Mouse (Mus musculus): ENCODE data around the gene Gm47289. TPM values are rescaled to one million over a fixed set of nuclear protein-coding genes. Genes with fewer than 3 reads are reported as not detected.

The Gm47289 gene
- polyA plus RNA-seq, 1 experiment from 2014 or later: not detected

GRCm38 (mm10) chr9:119130692-119131091, 28.3 kb upstream of the Gm47289 start:
- WGBS: 70% methylated on average over 5 of the region's 5 CpGs
- ATAC-seq (ENCODE audit: low FRiP score, low TSS enrichment): no peak
- H3K9me3 ChIP-seq (ENCODE audit: control insufficient read depth, low read length): no peaks in the 10 kb centered on the region
- H3K27ac ChIP-seq (replicated peaks; ENCODE audit: low read depth, low read length): no peak overlapping the region
- H3K36me3 ChIP-seq (ENCODE audit: control insufficient read depth, insufficient read depth, low read length): no peaks in the 10 kb centered on the region
- DNase-seq: no peak
- no peak overlapping the region for H3K4me3 ChIP-seq (replicated peaks; ENCODE audit: low read depth, low read length)
- H3K4me2 ChIP-seq (ENCODE audit: low read length): no peak overlapping the region
- no peaks in the 10 kb centered on the region for H3K4me1 ChIP-seq (ENCODE audit: control insufficient read depth, insufficient read depth, low read length)
- H3K9ac ChIP-seq (replicated peaks; ENCODE audit: low read length): no peak overlapping the region
- H3K27me3 ChIP-seq (ENCODE audit: control insufficient read depth, insufficient read depth, low read length): no peaks in the 10 kb centered on the region

GRCm38 (mm10) chr9:119138836-119139235, 20.1 kb upstream of the Gm47289 start:
- no peaks in the 10 kb centered on the region for H3K9me3 ChIP-seq (ENCODE audit: control insufficient read depth, low read length)
- DNase-seq (no peak), ATAC-seq (ENCODE audit: low FRiP score, low TSS enrichment) (no peak)
- H3K4me1 ChIP-seq (ENCODE audit: control insufficient read depth, insufficient read depth, low read length): no peaks in the 10 kb centered on the region
- WGBS: 89% methylated on average over 2 of the region's 2 CpGs
- H3K36me3 ChIP-seq (ENCODE audit: control insufficient read depth, insufficient read depth, low read length): no peaks in the 10 kb centered on the region
- no peaks in the 10 kb centered on the region for H3K27me3 ChIP-seq (ENCODE audit: control insufficient read depth, insufficient read depth, low read length)
- H3K27ac ChIP-seq (replicated peaks; ENCODE audit: low read depth, low read length): no peak overlapping the region
- H3K9ac ChIP-seq (replicated peaks; ENCODE audit: low read length): no peak overlapping the region
- H3K4me3 ChIP-seq (replicated peaks; ENCODE audit: low read depth, low read length): no peak overlapping the region
- no peak overlapping the region for H3K4me2 ChIP-seq (ENCODE audit: low read length)

GRCm38 (mm10) chr9:119142066-119142465, 16.9 kb upstream of the Gm47289 start:
- Histone ChIP-seq H3K4me3 (replicated peaks; ENCODE audit: low read depth, low read length) (no peak overlapping the region), H3K36me3 (ENCODE audit: control insufficient read depth, insufficient read depth, low read length) (no peaks in the 10 kb centered on the region), H3K4me1 (ENCODE audit: control insufficient read depth, insufficient read depth, low read length) (no peaks in the 10 kb centered on the region), H3K4me2 (ENCODE audit: low read length) (no peak overlapping the region), H3K9ac (replicated peaks; ENCODE audit: low read length) (no peak overlapping the region), H3K27ac (replicated peaks; ENCODE audit: low read depth, low read length) (no peak overlapping the region), H3K27me3 (ENCODE audit: control insufficient read depth, insufficient read depth, low read length) (no peaks in the 10 kb centered on the region), H3K9me3 (ENCODE audit: control insufficient read depth, low read length) (no peaks in the 10 kb centered on the region)
- ATAC-seq (ENCODE audit: low FRiP score, low TSS enrichment) (no peak), DNase-seq (no peak)
- 88% methylated on average over 5 of the region's 5 CpGs for WGBS

- H3K9me3 ChIP-seq (ENCODE audit: control insufficient read depth, low read length): no peaks in the 10 kb centered on the region
- H3K36me3 ChIP-seq (ENCODE audit: control insufficient read depth, insufficient read depth, low read length): no peaks in the 10 kb centered on the region
- ATAC-seq (ENCODE audit: low FRiP score, low TSS enrichment) (no peak), DNase-seq (no peak)
- no peak overlapping the region for H3K9ac ChIP-seq (replicated peaks; ENCODE audit: low read length)
- no peaks in the 10 kb centered on the region for H3K4me1 ChIP-seq (ENCODE audit: control insufficient read depth, insufficient read depth, low read length)
- no peak overlapping the region for H3K27ac ChIP-seq (replicated peaks; ENCODE audit: low read depth, low read length)
- no peak overlapping the region for H3K4me2 ChIP-seq (ENCODE audit: low read length)
- no peaks in the 10 kb centered on the region for H3K27me3 ChIP-seq (ENCODE audit: control insufficient read depth, insufficient read depth, low read length)
- no peak overlapping the region for H3K4me3 ChIP-seq (replicated peaks; ENCODE audit: low read depth, low read length)
- WGBS: 74% methylated on average over 9 of the region's 9 CpGs
These were observed 15.6 kb upstream of the Gm47289 start for GRCm38 (mm10) chr9:119143372-119143771.

GRCm38 (mm10) chr9:119144696-119145095, 14.3 kb upstream of the Gm47289 start:
- Histone ChIP-seq H3K9me3 (ENCODE audit: control insufficient read depth, low read length) (no peaks in the 10 kb centered on the region), H3K4me1 (ENCODE audit: control insufficient read depth, insufficient read depth, low read length) (no peaks in the 10 kb centered on the region), H3K9ac (replicated peaks; ENCODE audit: low read length) (no peak overlapping the region), H3K36me3 (ENCODE audit: control insufficient read depth, insufficient read depth, low read length) (no peaks in the 10 kb centered on the region), H3K27me3 (ENCODE audit: control insufficient read depth, insufficient read depth, low read length) (no peaks in the 10 kb centered on the region), H3K4me3 (replicated peaks; ENCODE audit: low read depth, low read length) (no peak overlapping the region), H3K4me2 (ENCODE audit: low read length) (no peak overlapping the region), H3K27ac (replicated peaks; ENCODE audit: low read depth, low read length) (no peak overlapping the region)
- DNase-seq: peak; percentile 8
- no peak for ATAC-seq (ENCODE audit: low FRiP score, low TSS enrichment)
- 82% methylated on average over 8 of the region's 8 CpGs for WGBS

- WGBS: 38% methylated on average over 10 of the region's 10 CpGs
- no peak for DNase-seq
- Histone ChIP-seq H3K4me2 (ENCODE audit: low read length) (no peak overlapping the region), H3K4me1 (ENCODE audit: control insufficient read depth, insufficient read depth, low read length) (no peaks in the 10 kb centered on the region), H3K4me3 (replicated peaks; ENCODE audit: low read depth, low read length) (no peak overlapping the region), H3K27ac (replicated peaks; ENCODE audit: low read depth, low read length) (no peak overlapping the region), H3K27me3 (ENCODE audit: control insufficient read depth, insufficient read depth, low read length) (no peaks in the 10 kb centered on the region), H3K9ac (replicated peaks; ENCODE audit: low read length) (no peak overlapping the region), H3K9me3 (ENCODE audit: control insufficient read depth, low read length) (no peaks in the 10 kb centered on the region), H3K36me3 (ENCODE audit: control insufficient read depth, insufficient read depth, low read length) (no peaks in the 10 kb centered on the region)
- ATAC-seq (ENCODE audit: low FRiP score, low TSS enrichment): no peak
These were observed 13.8 kb upstream of the Gm47289 start for GRCm38 (mm10) chr9:119145137-119145536.

- no peak overlapping the region for H3K4me2 ChIP-seq (ENCODE audit: low read length)
- WGBS: 53% methylated on average over 6 of the region's 6 CpGs
- H3K27ac ChIP-seq (replicated peaks; ENCODE audit: low read depth, low read length): no peak overlapping the region
- no peak for ATAC-seq (ENCODE audit: low FRiP score, low TSS enrichment)
- no peak overlapping the region for H3K9ac ChIP-seq (replicated peaks; ENCODE audit: low read length)
- H3K4me3 ChIP-seq (replicated peaks; ENCODE audit: low read depth, low read length): no peak overlapping the region
- no peaks in the 10 kb centered on the region for H3K9me3 ChIP-seq (ENCODE audit: control insufficient read depth, low read length)
- H3K27me3 ChIP-seq (ENCODE audit: control insufficient read depth, insufficient read depth, low read length): no peaks in the 10 kb centered on the region
- DNase-seq: no peak
- H3K4me1 ChIP-seq (ENCODE audit: control insufficient read depth, insufficient read depth, low read length): no peaks in the 10 kb centered on the region
- no peaks in the 10 kb centered on the region for H3K36me3 ChIP-seq (ENCODE audit: control insufficient read depth, insufficient read depth, low read length)
These were observed 13.3 kb upstream of the Gm47289 start for GRCm38 (mm10) chr9:119145638-119146037.

GRCm38 (mm10) chr9:119146098-119146770, 12.7 kb upstream of the Gm47289 start:
- DNase-seq (no peak), ATAC-seq (ENCODE audit: low FRiP score, low TSS enrichment) (no peak)
- WGBS: 84% methylated on average over 13 of the region's 13 CpGs

GRCm38 (mm10) chr9:119149601-119150000, 9.4 kb upstream of the Gm47289 start:
- peak; percentile 45 for DNase-seq
- no peaks in the 10 kb centered on the region for H3K36me3 ChIP-seq (ENCODE audit: control insufficient read depth, insufficient read depth, low read length)
- no peak overlapping the region for H3K27ac ChIP-seq (replicated peaks; ENCODE audit: low read depth, low read length)
- H3K27me3 ChIP-seq (ENCODE audit: control insufficient read depth, insufficient read depth, low read length): no peaks in the 10 kb centered on the region
- no peak overlapping the region for H3K4me3 ChIP-seq (replicated peaks; ENCODE audit: low read depth, low read length)
- H3K9ac ChIP-seq (replicated peaks; ENCODE audit: low read length): no peak overlapping the region
- no peaks in the 10 kb centered on the region for H3K4me1 ChIP-seq (ENCODE audit: control insufficient read depth, insufficient read depth, low read length)
- 25% methylated on average over 5 of the region's 5 CpGs for WGBS
- ATAC-seq (ENCODE audit: low FRiP score, low TSS enrichment): no peak
- H3K9me3 ChIP-seq (ENCODE audit: control insufficient read depth, low read length): no peaks in the 10 kb centered on the region
- H3K4me2 ChIP-seq (ENCODE audit: low read length): no peak overlapping the region

More at GRCm38 (mm10) chr9:119146098-119146770, 12.7 kb upstream of the Gm47289 start:
- Histone ChIP-seq H3K27me3 (ENCODE audit: control insufficient read depth, insufficient read depth, low read length) (no peaks in the 10 kb centered on the region), H3K4me3 (replicated peaks; ENCODE audit: low read depth, low read length) (no peak overlapping the region), H3K4me1 (ENCODE audit: control insufficient read depth, insufficient read depth, low read length) (no peaks in the 10 kb centered on the region), H3K9me3 (ENCODE audit: control insufficient read depth, low read length) (no peaks in the 10 kb centered on the region), H3K36me3 (ENCODE audit: control insufficient read depth, insufficient read depth, low read length) (no peaks in the 10 kb centered on the region), H3K27ac (replicated peaks; ENCODE audit: low read depth, low read length) (no peak overlapping the region), H3K4me2 (ENCODE audit: low read length) (no peak overlapping the region), H3K9ac (replicated peaks; ENCODE audit: low read length) (no peak overlapping the region)
